Mouse (Mus musculus): ENCODE data around the gene F11. TPM values are rescaled to one million over a fixed set of nuclear protein-coding genes. Genes with fewer than 3 reads are reported as not detected.
A peak's percentile ranks its signal among the peaks of the same experiment; 100 is the strongest.

F11 gene
- polyA plus RNA-seq, 1 experiment from 2014 or later: not detected

- 75% methylated on average over 8 of the region's 8 CpGs for WGBS
- ATAC-seq (ENCODE audit: low read depth): no peak
- Histone ChIP-seq H3K27me3 (replicated peaks; ENCODE audit: control insufficient read depth, insufficient read depth, low read length) (no peaks in the 10 kb centered on the region), H3K27ac (replicated peaks; ENCODE audit: low read depth, low read length) (no peak overlapping the region), H3K4me1 (ENCODE audit: control insufficient read depth, insufficient read depth, low read length) (no peaks in the 10 kb centered on the region), H3K9ac (ENCODE audit: low read depth, low read length) (no peak overlapping the region), H3K4me3 (ENCODE audit: low read depth, low read length) (no peak overlapping the region), H3K9me3 (ENCODE audit: control insufficient read depth, low read length) (no peaks in the 10 kb centered on the region), H3K36me3 (ENCODE audit: control insufficient read depth, insufficient read depth, low read length) (no peaks in the 10 kb centered on the region), H3K4me2 (ENCODE audit: low read depth, low read length) (no peak overlapping the region)
- DNase-seq (ENCODE audit: low spot score): no peak
These were observed 3.4 kb downstream of the F11 start for GRCm38 (mm10) chr8:45258421-45258820.

GRCm38 (mm10) chr8:45255040-45255439, 6.8 kb downstream of the F11 start:
- no peak for DNase-seq (ENCODE audit: low spot score)
- H3K4me2 ChIP-seq (ENCODE audit: low read depth, low read length): no peak overlapping the region
- H3K4me1 ChIP-seq (ENCODE audit: control insufficient read depth, insufficient read depth, low read length): no peaks in the 10 kb centered on the region
- no peak overlapping the region for H3K27ac ChIP-seq (replicated peaks; ENCODE audit: low read depth, low read length)
- H3K4me3 ChIP-seq (ENCODE audit: low read depth, low read length): no peak overlapping the region
- no peaks in the 10 kb centered on the region for H3K27me3 ChIP-seq (replicated peaks; ENCODE audit: control insufficient read depth, insufficient read depth, low read length)
- no peak overlapping the region for H3K9ac ChIP-seq (ENCODE audit: low read depth, low read length)
- no peaks in the 10 kb centered on the region for H3K9me3 ChIP-seq (ENCODE audit: control insufficient read depth, low read length)
- no peak for ATAC-seq (ENCODE audit: low read depth)
- whole genome bisulfite sequencing: 83% methylated on average over 12 of the region's 12 CpGs
- no peaks in the 10 kb centered on the region for H3K36me3 ChIP-seq (ENCODE audit: control insufficient read depth, insufficient read depth, low read length)

GRCm38 (mm10) chr8:45254194-45254842, 7.5 kb downstream of the F11 start:
- no peaks in the 10 kb centered on the region for H3K9me3 ChIP-seq (ENCODE audit: control insufficient read depth, low read length)
- H3K4me2 ChIP-seq (ENCODE audit: low read depth, low read length): no peak overlapping the region
- H3K27me3 ChIP-seq (replicated peaks; ENCODE audit: control insufficient read depth, insufficient read depth, low read length): no peaks in the 10 kb centered on the region
- H3K36me3 ChIP-seq (ENCODE audit: control insufficient read depth, insufficient read depth, low read length): no peaks in the 10 kb centered on the region
- 77% methylated on average over 8 of the region's 8 CpGs for WGBS
- ATAC-seq (ENCODE audit: low read depth) (no peak), DNase-seq (ENCODE audit: low spot score) (no peak)
- H3K4me3 ChIP-seq (ENCODE audit: low read depth, low read length): no peak overlapping the region
- H3K4me1 ChIP-seq (ENCODE audit: control insufficient read depth, insufficient read depth, low read length): no peaks in the 10 kb centered on the region
- H3K27ac ChIP-seq (replicated peaks; ENCODE audit: low read depth, low read length): no peak overlapping the region
- no peak overlapping the region for H3K9ac ChIP-seq (ENCODE audit: low read depth, low read length)

GRCm38 (mm10) chr8:45253586-45253985, 8.2 kb downstream of the F11 start:
- Histone ChIP-seq H3K9ac (ENCODE audit: low read depth, low read length) (no peak overlapping the region), H3K36me3 (ENCODE audit: control insufficient read depth, insufficient read depth, low read length) (no peaks in the 10 kb centered on the region), H3K9me3 (ENCODE audit: control insufficient read depth, low read length) (no peaks in the 10 kb centered on the region), H3K27ac (replicated peaks; ENCODE audit: low read depth, low read length) (no peak overlapping the region), H3K27me3 (replicated peaks; ENCODE audit: control insufficient read depth, insufficient read depth, low read length) (no peaks in the 10 kb centered on the region), H3K4me2 (ENCODE audit: low read depth, low read length) (no peak overlapping the region), H3K4me3 (ENCODE audit: low read depth, low read length) (no peak overlapping the region), H3K4me1 (ENCODE audit: control insufficient read depth, insufficient read depth, low read length) (no peaks in the 10 kb centered on the region)
- ATAC-seq (ENCODE audit: low read depth) (no peak), DNase-seq (ENCODE audit: low spot score) (no peak)
- WGBS: 95% methylated on average over 1 of the region's 1 CpGs

GRCm38 (mm10) chr8:45253111-45253510, 8.7 kb downstream of the F11 start:
- Histone ChIP-seq H3K4me2 (ENCODE audit: low read depth, low read length) (no peak overlapping the region), H3K9ac (ENCODE audit: low read depth, low read length) (no peak overlapping the region), H3K4me1 (ENCODE audit: control insufficient read depth, insufficient read depth, low read length) (no peaks in the 10 kb centered on the region), H3K27me3 (replicated peaks; ENCODE audit: control insufficient read depth, insufficient read depth, low read length) (no peaks in the 10 kb centered on the region), H3K27ac (replicated peaks; ENCODE audit: low read depth, low read length) (no peak overlapping the region), H3K9me3 (ENCODE audit: control insufficient read depth, low read length) (no peaks in the 10 kb centered on the region), H3K4me3 (ENCODE audit: low read depth, low read length) (no peak overlapping the region), H3K36me3 (ENCODE audit: control insufficient read depth, insufficient read depth, low read length) (no peaks in the 10 kb centered on the region)
- 54% methylated on average over 2 of the region's 2 CpGs for WGBS
- ATAC-seq (ENCODE audit: low read depth) (no peak), DNase-seq (ENCODE audit: low spot score) (no peak)

GRCm38 (mm10) chr8:45246307-45246706, 15.5 kb downstream of the F11 start:
- Histone ChIP-seq H3K9me3 (ENCODE audit: control insufficient read depth, low read length) (no peaks in the 10 kb centered on the region), H3K4me2 (ENCODE audit: low read depth, low read length) (no peak overlapping the region), H3K36me3 (ENCODE audit: control insufficient read depth, insufficient read depth, low read length) (no peaks in the 10 kb centered on the region), H3K27me3 (replicated peaks; ENCODE audit: control insufficient read depth, insufficient read depth, low read length) (no peaks in the 10 kb centered on the region), H3K4me3 (ENCODE audit: low read depth, low read length) (no peak overlapping the region), H3K4me1 (ENCODE audit: control insufficient read depth, insufficient read depth, low read length) (no peaks in the 10 kb centered on the region), H3K27ac (replicated peaks; ENCODE audit: low read depth, low read length) (no peak overlapping the region), H3K9ac (ENCODE audit: low read depth, low read length) (no peak overlapping the region)
- WGBS: 52% methylated on average over 7 of the region's 7 CpGs
- ATAC-seq (ENCODE audit: low read depth): no peak
- DNase-seq (ENCODE audit: low spot score): no peak

- ATAC-seq (ENCODE audit: low read depth) (no peak), DNase-seq (ENCODE audit: low spot score) (no peak)
- Histone ChIP-seq H3K4me2 (ENCODE audit: low read depth, low read length) (no peak overlapping the region), H3K4me3 (ENCODE audit: low read depth, low read length) (no peak overlapping the region), H3K9ac (ENCODE audit: low read depth, low read length) (no peak overlapping the region), H3K27ac (replicated peaks; ENCODE audit: low read depth, low read length) (no peak overlapping the region), H3K27me3 (replicated peaks; ENCODE audit: control insufficient read depth, insufficient read depth, low read length) (no peaks in the 10 kb centered on the region; the same call in 1 of the 2 replicates), H3K4me1 (ENCODE audit: control insufficient read depth, insufficient read depth, low read length) (no peaks in the 10 kb centered on the region), H3K36me3 (ENCODE audit: control insufficient read depth, insufficient read depth, low read length) (no peaks in the 10 kb centered on the region), H3K9me3 (ENCODE audit: control insufficient read depth, low read length) (no peaks in the 10 kb centered on the region)
- 75% methylated on average over 8 of the region's 8 CpGs for WGBS
These were observed 22.5 kb downstream of the F11 start for GRCm38 (mm10) chr8:45239363-45239762.

- Histone ChIP-seq H3K4me2 (ENCODE audit: low read depth, low read length) (no peak overlapping the region), H3K36me3 (ENCODE audit: control insufficient read depth, insufficient read depth, low read length) (no peaks in the 10 kb centered on the region), H3K4me3 (ENCODE audit: low read depth, low read length) (no peak overlapping the region), H3K27ac (replicated peaks; ENCODE audit: low read depth, low read length) (no peak overlapping the region), H3K9ac (ENCODE audit: low read depth, low read length) (no peak overlapping the region), H3K27me3 (replicated peaks; ENCODE audit: control insufficient read depth, insufficient read depth, low read length) (no peaks in the 10 kb centered on the region; the same call in 1 of the 2 replicates), H3K9me3 (ENCODE audit: control insufficient read depth, low read length) (no peaks in the 10 kb centered on the region), H3K4me1 (ENCODE audit: control insufficient read depth, insufficient read depth, low read length) (no peaks in the 10 kb centered on the region)
- 28% methylated on average over 3 of the region's 3 CpGs for WGBS
- DNase-seq (ENCODE audit: low spot score) (peak; percentile 66), ATAC-seq (ENCODE audit: low read depth) (no peak)
These were observed 23.5 kb downstream of the F11 start for GRCm38 (mm10) chr8:45238282-45238681.

GRCm38 (mm10) chr8:45236164-45236912, 25.5 kb downstream of the F11 start:
- Histone ChIP-seq H3K4me3 (ENCODE audit: low read depth, low read length) (no peak overlapping the region), H3K4me2 (ENCODE audit: low read depth, low read length) (peak overlapping the region; percentile 42), H3K9ac (ENCODE audit: low read depth, low read length) (no peak overlapping the region), H3K27ac (replicated peaks; ENCODE audit: low read depth, low read length) (no peak overlapping the region), H3K9me3 (ENCODE audit: control insufficient read depth, low read length) (no peaks in the 10 kb centered on the region), H3K27me3 (replicated peaks; ENCODE audit: control insufficient read depth, insufficient read depth, low read length) (no peaks in the 10 kb centered on the region; the same call in 1 of the 2 replicates), H3K36me3 (ENCODE audit: control insufficient read depth, insufficient read depth, low read length) (no peaks in the 10 kb centered on the region), H3K4me1 (ENCODE audit: control insufficient read depth, insufficient read depth, low read length) (no peaks in the 10 kb centered on the region)
- 15% methylated on average over 13 of the region's 14 CpGs for WGBS
- DNase-seq (ENCODE audit: low spot score) (peak; percentile 86), ATAC-seq (ENCODE audit: low read depth) (peak; percentile 69)
